Mouse (Mus musculus) Patski (cell line): ENCODE measurements around the gene Sos1. TPM values are rescaled to one million over a fixed set of nuclear protein-coding genes. Genes with fewer than 3 reads are reported as not detected.

Experiments used
- ATAC-seq: fragments of 100-300 bp; one replicate; pipeline ENCODE4 v1.8.0; 2021
- CTCF ChIA-PET: fragments of 350-600 bp; sonication (Branson Sonifier 250); formaldehyde crosslinking; loops from one replicate; lab custom pipeline; 2022; ENCODE audit warnings: inconsistent platforms; lab: Charles Lee
- POLR2A ChIA-PET: fragments of 350-600 bp; sonication (Branson Sonifier 250); formaldehyde crosslinking; loops from one replicate; lab custom pipeline; 2022; ENCODE audit warnings: antibody characterized with exemption, inconsistent platforms; lab: Charles Lee
- DNase-seq: peaks from one replicate; pipeline ENCODE4 v3.0.0-alpha.2; 2011; ENCODE audit warnings: low read depth, low spot score
- H3K27me3 ChIP-seq: fragments of 371-371 bp; one replicate; pipeline ENCODE4 v1.5.1; 2021
- CTCF ChIP-seq: fragments of 100-300 bp; IDR thresholded peaks from one replicate; pipeline ENCODE4 v1.5.1; 2021
- in situ Hi-C: fragments of 300-500 bp; cut with MboI; formaldehyde crosslinking; loops from 3 replicates; pipeline ENCODE4 v1.11.1; 2018; ENCODE audit warnings: low pct_unique_long_range_greater_than_20kb, mixed read lengths
- polyA plus RNA-seq: library from polyadenylated mRNA; unstranded; gene quantifications from one replicate; pipeline ENCODE4 v1.2.3, GENCODE M21; 2021

The Sos1 gene
- 23.2 TPM for polyA plus RNA-seq

- no peaks in the 10 kb centered on the region for H3K27me3 ChIP-seq
- in situ Hi-C loops: no loop called here
- no peak for TF ChIP-seq CTCF
- peak; percentile 71 for ATAC-seq
- peak; percentile 50 for DNase-seq
- ChIA-PET CTCF (interaction anchor here (1.1 kb wide), 1 partner anchor 21 kb away, joined by 3 read pairs; no protein-coding TSS in a partner anchor), POLR2A (interaction anchor here (0.7 to 0.8 kb wide), 2 partner anchors 65 to 83 kb away, joined by 3 read pairs; no protein-coding TSS in a partner anchor)
Measured at GRCm38 (mm10) chr17:80480031-80480854, at the start of gene Sos1. Gene Sos1, minus strand, starts transcription at chr17:80480453.

GRCm38 (mm10) chr17:80523231-80523630 is 43.0 kb upstream of the Sos1 start:
- POLR2A ChIA-PET: no interaction called here

GRCm38 (mm10) chr17:80522229-80522556 is 41.9 kb upstream of the Sos1 start:
- in situ Hi-C loops: no loop called here
- ATAC-seq: no peak
- CTCF ChIA-PET: no interaction called here
- POLR2A ChIA-PET: no interaction called here
- no peak for TF ChIP-seq CTCF
- no peak for DNase-seq
- peaks cover 16% of the 10 kb centered on the region for H3K27me3 ChIP-seq

More at GRCm38 (mm10) chr17:80523231-80523630, 43.0 kb upstream of the Sos1 start:
- H3K27me3 ChIP-seq: peaks cover 16% of the 10 kb centered on the region
- TF ChIP-seq CTCF: no peak
- in situ Hi-C loops: no loop called here
- DNase-seq (no peak), ATAC-seq (no peak)
- CTCF ChIA-PET: interaction anchor here (1.6 kb wide), 1 partner anchor 36 kb away, joined by 3 read pairs; no protein-coding TSS in a partner anchor

GRCm38 (mm10) chr17:80521521-80522228 is 41.4 kb upstream of the Sos1 start:
- no peak for TF ChIP-seq CTCF
- ChIA-PET CTCF (interaction anchor here (0.7 kb wide), 1 partner anchor 16 kb away, joined by 3 read pairs; no protein-coding TSS in a partner anchor), POLR2A (no interaction called here)
- in situ Hi-C loops: no loop called here
- peaks cover 16% of the 10 kb centered on the region for H3K27me3 ChIP-seq
- DNase-seq (no peak), ATAC-seq (no peak)

- peaks cover 13% of the 10 kb centered on the region for H3K27me3 ChIP-seq
- ATAC-seq (no peak), DNase-seq (no peak)
- in situ Hi-C loops: no loop called here
- TF ChIP-seq CTCF: no peak
- CTCF ChIA-PET: no interaction called here
- POLR2A ChIA-PET: no interaction called here
Measured at GRCm38 (mm10) chr17:80520537-80520936, 40.3 kb upstream of the Sos1 start.

- DNase-seq (no peak), ATAC-seq (no peak)
- no peak for TF ChIP-seq CTCF
- in situ Hi-C loops: no loop called here
- ChIA-PET POLR2A (no interaction called here), CTCF (interaction anchor here (1.2 kb wide), 1 partner anchor 43 kb away, joined by 3 read pairs; no protein-coding TSS in a partner anchor)
- H3K27me3 ChIP-seq: peaks cover 11% of the 10 kb centered on the region
Measured at GRCm38 (mm10) chr17:80518811-80519210, 38.6 kb upstream of the Sos1 start.

- CTCF ChIA-PET: no interaction called here
- H3K27me3 ChIP-seq: peaks cover 9% of the 10 kb centered on the region
- DNase-seq (no peak), ATAC-seq (no peak)
- POLR2A ChIA-PET: no interaction called here
- in situ Hi-C loops: no loop called here
- no peak for TF ChIP-seq CTCF
Measured at GRCm38 (mm10) chr17:80517244-80517643, 37.0 kb upstream of the Sos1 start.

- no peak for DNase-seq
- in situ Hi-C loops: no loop called here
- POLR2A ChIA-PET: no interaction called here
Measured at GRCm38 (mm10) chr17:80515956-80516355, 35.7 kb upstream of the Sos1 start.

GRCm38 (mm10) chr17:80515513-80515912 is 35.3 kb upstream of the Sos1 start:
- no peaks in the 10 kb centered on the region for H3K27me3 ChIP-seq
- in situ Hi-C loops: no loop called here
- ChIA-PET CTCF (no interaction called here), POLR2A (no interaction called here)
- DNase-seq (no peak), ATAC-seq (no peak)
- no peak for TF ChIP-seq CTCF

More at GRCm38 (mm10) chr17:80515956-80516355, 35.7 kb upstream of the Sos1 start:
- peaks cover under 1% of the 10 kb centered on the region for H3K27me3 ChIP-seq
- CTCF ChIA-PET: no interaction called here
- no peak for ATAC-seq
- TF ChIP-seq CTCF: no peak

GRCm38 (mm10) chr17:80513766-80514165 is 33.5 kb upstream of the Sos1 start:
- POLR2A ChIA-PET: no interaction called here
- DNase-seq (no peak), ATAC-seq (no peak)
- in situ Hi-C loops: no loop called here
- CTCF ChIA-PET: no interaction called here
- TF ChIP-seq CTCF: no peak
- H3K27me3 ChIP-seq: no peaks in the 10 kb centered on the region

GRCm38 (mm10) chr17:80510459-80510855 is 30.2 kb upstream of the Sos1 start:
- no peak for TF ChIP-seq CTCF
- ATAC-seq (no peak), DNase-seq (no peak)
- in situ Hi-C loops: no loop called here
- ChIA-PET CTCF (no interaction called here), POLR2A (no interaction called here)
- H3K27me3 ChIP-seq: no peaks in the 10 kb centered on the region
